Mouse (Mus musculus): ENCODE results near the gene Stx16. TPM values are rescaled to one million over a fixed set of nuclear protein-coding genes. Genes with fewer than 3 reads are reported as not detected.

Gene Stx16
- polyA plus RNA-seq, 1 experiment from 2014 or later = 8.3 TPM

DNA sequence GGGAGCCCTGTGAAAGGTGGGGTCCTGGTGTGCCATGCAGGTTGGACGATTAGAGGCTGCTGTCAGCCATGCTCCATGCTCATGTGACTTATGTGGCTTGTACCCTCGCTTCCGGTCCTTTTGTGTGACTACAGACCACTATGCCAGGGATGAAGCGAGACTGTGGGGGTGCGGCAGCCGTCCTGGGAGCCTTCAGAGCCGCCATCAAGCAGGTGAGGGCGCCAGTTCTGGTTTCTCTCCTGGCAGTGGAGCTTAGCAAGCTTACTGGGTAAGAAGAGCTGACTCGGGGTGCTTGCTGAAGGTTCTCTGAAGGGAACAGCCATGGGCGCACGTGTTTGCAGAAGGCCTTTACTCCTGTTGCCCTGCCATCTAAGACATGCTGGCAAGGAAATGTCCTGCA is 43.2 kb downstream of the Stx16 start:
- H3K36me3 ChIP-seq = peaks cover 84% of the 10 kb centered on the region
- H3K27ac ChIP-seq = no peak overlapping the region; the same call in 1 of the 2 replicates
- peak; percentile 1 for DNase-seq (ENCODE audit: low spot score)
- WGBS = 93% methylated on average over 11 of the region's 11 CpGs
- no peaks in the 10 kb centered on the region for H3K27me3 ChIP-seq (ENCODE audit: insufficient read depth, poor library complexity, severe bottlenecking)
- H3K9me3 ChIP-seq = peaks cover 5% of the 10 kb centered on the region
- no peak overlapping the region for H3K4me3 ChIP-seq
- H3K4me1 ChIP-seq (replicated peaks) = peaks cover 27% of the 10 kb centered on the region

DNA sequence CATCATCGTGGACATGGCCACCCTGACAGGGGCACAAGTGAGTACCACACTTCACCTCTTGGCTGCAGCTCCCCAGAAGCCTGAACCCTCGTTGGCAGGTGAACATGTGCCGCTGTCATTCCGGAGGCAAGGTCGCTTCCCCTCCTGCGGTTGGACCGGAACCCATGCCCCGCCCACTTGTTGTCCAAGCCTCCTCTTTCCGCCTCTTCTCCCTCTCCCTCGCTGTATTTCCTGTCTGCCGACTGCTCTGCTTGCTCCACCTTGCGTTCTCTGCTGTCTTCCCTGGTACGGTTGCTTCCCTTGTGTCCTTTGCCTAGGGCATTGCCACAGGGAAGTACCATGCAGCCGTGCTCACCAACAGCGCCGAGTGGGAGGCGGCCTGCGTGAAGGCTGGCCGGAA is 44.5 kb downstream of the Stx16 start:
- Histone ChIP-seq H3K27me3 (ENCODE audit: insufficient read depth, poor library complexity, severe bottlenecking) (no peaks in the 10 kb centered on the region), H3K36me3 (peaks cover 81% of the 10 kb centered on the region), H3K27ac (no peak overlapping the region), H3K9me3 (peaks cover 17% of the 10 kb centered on the region), H3K4me3 (no peak overlapping the region), H3K4me1 (replicated peaks) (peaks cover 27% of the 10 kb centered on the region)
- 93% methylated on average over 19 of the region's 19 CpGs for WGBS
- peak; percentile 1 for DNase-seq (ENCODE audit: low spot score)

DNA sequence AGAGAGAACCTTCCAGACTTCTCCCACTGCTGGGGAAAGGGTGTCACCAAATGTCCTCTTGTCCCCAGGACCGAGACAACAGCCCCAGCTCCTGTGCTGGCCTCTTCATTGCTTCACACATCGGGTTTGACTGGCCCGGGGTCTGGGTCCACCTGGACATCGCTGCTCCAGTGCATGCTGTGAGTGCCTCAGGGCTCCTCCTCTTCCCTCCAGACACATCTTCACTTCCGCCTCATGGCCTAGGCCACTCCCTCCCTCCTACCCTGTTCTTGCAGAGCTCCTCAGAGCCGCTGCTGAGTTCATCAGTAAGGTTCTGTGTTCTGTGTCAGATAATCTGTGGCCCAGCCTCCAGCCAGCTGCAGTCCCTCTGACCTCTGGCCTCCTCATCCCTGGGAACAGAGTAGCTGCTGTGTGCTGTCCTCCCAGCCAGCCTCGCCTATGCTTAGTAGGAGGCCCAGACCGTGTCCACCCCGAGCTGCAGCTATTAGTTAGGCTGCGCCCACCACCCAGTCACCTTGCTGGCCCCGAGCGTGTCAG is 45.4 kb downstream of the Stx16 start:
- peaks cover 31% of the 10 kb centered on the region for H3K4me1 ChIP-seq (replicated peaks)
- peaks cover 17% of the 10 kb centered on the region for H3K9me3 ChIP-seq
- WGBS = 75% methylated on average over 12 of the region's 12 CpGs
- peak; percentile 24 for DNase-seq (ENCODE audit: low spot score)
- no peaks in the 10 kb centered on the region for H3K27me3 ChIP-seq (ENCODE audit: insufficient read depth, poor library complexity, severe bottlenecking)
- H3K36me3 ChIP-seq = peaks cover 77% of the 10 kb centered on the region
- H3K27ac ChIP-seq = peak overlapping the region; percentile 3; the same call in 1 of the 2 replicates
- no peak overlapping the region for H3K4me3 ChIP-seq

DNA sequence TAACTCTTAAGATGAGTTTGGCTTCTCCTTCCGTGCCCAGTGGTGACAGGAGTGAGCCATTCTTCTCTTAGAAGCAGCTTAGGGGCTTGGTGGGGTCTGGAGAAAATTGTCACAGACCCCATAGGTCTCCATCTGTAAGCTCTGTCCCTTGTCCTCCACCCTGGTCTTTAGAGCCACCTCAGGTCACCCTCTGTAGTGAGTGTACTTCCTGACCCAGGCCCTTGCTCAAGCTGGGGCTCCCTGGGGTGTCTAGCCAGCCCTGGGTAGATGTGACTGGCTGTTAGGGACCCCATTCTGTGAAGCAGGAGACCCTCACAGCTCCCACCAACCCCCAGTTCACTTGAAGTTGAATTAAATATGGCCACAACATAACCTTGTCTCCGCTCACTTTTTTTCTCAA is 46.2 kb downstream of the Stx16 start:
- Histone ChIP-seq H3K27ac (no peak overlapping the region), H3K4me3 (no peak overlapping the region), H3K36me3 (peaks cover 70% of the 10 kb centered on the region), H3K27me3 (ENCODE audit: insufficient read depth, poor library complexity, severe bottlenecking) (no peaks in the 10 kb centered on the region), H3K9me3 (peaks cover 17% of the 10 kb centered on the region), H3K4me1 (replicated peaks) (peaks cover 31% of the 10 kb centered on the region)
- 91% methylated on average over 2 of the region's 2 CpGs for WGBS
- DNase-seq (ENCODE audit: low spot score) = peak; percentile 1

DNA sequence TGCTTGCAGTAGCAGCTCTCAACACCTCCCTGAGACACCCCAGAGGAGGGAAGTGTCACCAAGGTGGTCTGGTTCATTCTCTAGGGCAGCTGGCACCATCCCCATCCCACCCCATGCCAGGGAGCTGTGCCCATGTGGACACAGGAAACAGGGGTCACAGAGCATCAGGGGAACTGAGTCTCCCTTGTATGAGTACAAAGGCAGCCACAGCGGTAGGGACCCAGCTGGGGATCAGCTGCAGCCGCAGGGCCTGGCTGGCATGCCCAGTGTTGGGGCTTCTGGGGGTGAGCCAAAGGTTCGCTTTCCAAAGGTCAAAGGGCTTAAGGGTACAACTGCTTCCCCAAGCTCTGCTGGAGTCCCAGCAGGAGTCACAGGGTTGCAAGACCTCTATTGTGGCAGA is 47.6 kb downstream of the Stx16 start:
- Histone ChIP-seq H3K36me3 (peaks cover 65% of the 10 kb centered on the region), H3K9me3 (peaks cover 17% of the 10 kb centered on the region), H3K27ac (no peak overlapping the region), H3K4me1 (replicated peaks) (peaks cover 28% of the 10 kb centered on the region), H3K4me3 (no peak overlapping the region), H3K27me3 (ENCODE audit: insufficient read depth, poor library complexity, severe bottlenecking) (no peaks in the 10 kb centered on the region)
- 46% methylated on average over 3 of the region's 3 CpGs for WGBS
- peak; percentile 2 for DNase-seq (ENCODE audit: low spot score)

DNA sequence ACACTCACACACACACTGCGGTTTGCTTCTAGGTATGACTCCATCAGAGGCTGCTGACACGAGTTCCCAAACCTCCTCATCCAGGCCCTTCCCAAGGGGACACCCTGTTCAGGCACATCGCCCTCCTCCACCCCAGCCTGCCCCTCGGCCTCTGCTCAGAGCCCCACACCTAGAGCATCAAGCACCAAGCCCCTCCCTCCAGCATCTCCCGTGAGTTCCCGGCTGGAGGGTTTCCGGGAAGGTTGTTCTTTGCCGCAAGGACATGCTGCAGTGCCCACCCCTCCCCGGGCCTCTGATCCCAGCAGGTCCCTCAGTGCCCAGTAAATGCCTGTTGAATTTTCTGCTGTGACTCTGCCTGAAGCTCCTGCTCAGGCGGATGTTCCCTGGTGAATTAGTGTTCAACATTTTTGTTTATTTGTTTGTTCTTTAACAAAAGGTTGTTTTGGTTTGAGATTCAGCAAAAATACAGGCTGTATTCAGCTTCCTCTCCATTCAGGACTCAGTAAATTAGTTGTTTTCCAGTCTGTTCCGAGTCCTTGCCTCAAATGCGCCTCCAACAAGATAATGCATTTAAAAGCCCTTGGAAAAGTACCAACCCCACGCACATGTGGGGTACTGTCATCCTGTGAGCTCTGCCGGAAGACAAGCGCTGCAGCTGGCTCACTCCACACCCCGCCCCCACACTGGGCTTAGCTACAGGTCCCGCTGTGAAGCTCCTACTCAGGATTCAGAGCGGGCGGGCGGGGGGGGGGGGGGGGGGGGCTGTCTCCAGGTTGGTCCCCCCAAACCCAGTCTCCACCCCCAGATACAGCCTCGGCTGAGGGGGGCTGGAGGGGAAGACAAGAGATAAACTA is 50.6 kb downstream of the Stx16 start:
- peaks cover 17% of the 10 kb centered on the region for H3K9me3 ChIP-seq
- peaks cover 35% of the 10 kb centered on the region for H3K36me3 ChIP-seq
- H3K27ac ChIP-seq = peak overlapping the region; percentile 75
- peak overlapping the region; percentile 34 for H3K4me3 ChIP-seq
- DNase-seq (ENCODE audit: low spot score) = peak; percentile 66
- 9% methylated on average over 20 of the region's 21 CpGs for WGBS
- no peaks in the 10 kb centered on the region for H3K27me3 ChIP-seq (ENCODE audit: insufficient read depth, poor library complexity, severe bottlenecking)
- H3K4me1 ChIP-seq (replicated peaks) = peaks cover 22% of the 10 kb centered on the region

DNA sequence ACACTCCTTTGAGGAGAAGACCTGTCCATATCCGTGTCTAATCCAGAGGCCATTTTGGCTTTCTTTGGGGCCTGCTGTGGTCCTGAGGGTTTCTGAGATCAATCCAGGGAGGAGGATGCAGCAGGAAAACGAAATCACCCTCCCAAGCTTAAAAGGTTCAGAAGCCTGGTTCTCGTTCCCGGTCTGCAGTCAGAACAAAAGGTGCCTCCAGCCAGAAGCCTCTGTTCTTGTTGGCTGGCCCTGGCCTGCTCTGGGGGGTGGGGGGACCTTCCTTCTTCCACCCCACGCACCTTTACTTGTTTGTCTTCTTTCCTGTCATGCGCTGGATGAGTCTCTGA is 51.2 kb downstream of the Stx16 start:
- Histone ChIP-seq H3K4me3 (peak overlapping the region; percentile 34), H3K27me3 (ENCODE audit: insufficient read depth, poor library complexity, severe bottlenecking) (no peaks in the 10 kb centered on the region), H3K27ac (peak overlapping the region; percentile 69), H3K4me1 (replicated peaks) (peaks cover 22% of the 10 kb centered on the region), H3K36me3 (peaks cover 29% of the 10 kb centered on the region), H3K9me3 (peaks cover 17% of the 10 kb centered on the region)
- 18% methylated on average over 6 of the region's 6 CpGs for WGBS
- DNase-seq (ENCODE audit: low spot score) = no peak

DNA sequence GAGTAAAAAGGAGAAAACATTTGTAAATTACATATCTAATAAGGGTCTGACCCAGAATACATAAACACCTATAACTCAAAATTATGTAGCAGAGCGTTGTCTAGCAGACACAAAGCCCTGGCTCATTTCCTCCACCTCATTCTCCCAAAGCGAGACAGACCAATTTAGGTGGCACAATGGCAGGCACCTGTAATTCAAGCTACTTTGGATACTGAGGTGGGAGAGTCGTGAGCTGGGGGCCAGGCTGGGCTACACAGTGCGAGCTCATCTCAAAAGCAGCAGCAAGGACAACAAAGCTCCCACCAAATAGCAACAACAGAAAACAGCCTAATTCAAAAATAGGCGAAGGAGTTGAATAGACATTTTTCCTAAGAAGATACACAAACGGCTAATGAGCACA is 52.8 kb downstream of the Stx16 start:
- H3K4me1 ChIP-seq (replicated peaks) = peaks cover 18% of the 10 kb centered on the region
- no peaks in the 10 kb centered on the region for H3K27me3 ChIP-seq (ENCODE audit: insufficient read depth, poor library complexity, severe bottlenecking)
- no peak overlapping the region for H3K27ac ChIP-seq
- H3K36me3 ChIP-seq = peaks cover 13% of the 10 kb centered on the region
- no peak for DNase-seq (ENCODE audit: low spot score)
- peaks cover 16% of the 10 kb centered on the region for H3K9me3 ChIP-seq
- 92% methylated on average over 6 of the region's 6 CpGs for WGBS
- H3K4me3 ChIP-seq = no peak overlapping the region

DNA sequence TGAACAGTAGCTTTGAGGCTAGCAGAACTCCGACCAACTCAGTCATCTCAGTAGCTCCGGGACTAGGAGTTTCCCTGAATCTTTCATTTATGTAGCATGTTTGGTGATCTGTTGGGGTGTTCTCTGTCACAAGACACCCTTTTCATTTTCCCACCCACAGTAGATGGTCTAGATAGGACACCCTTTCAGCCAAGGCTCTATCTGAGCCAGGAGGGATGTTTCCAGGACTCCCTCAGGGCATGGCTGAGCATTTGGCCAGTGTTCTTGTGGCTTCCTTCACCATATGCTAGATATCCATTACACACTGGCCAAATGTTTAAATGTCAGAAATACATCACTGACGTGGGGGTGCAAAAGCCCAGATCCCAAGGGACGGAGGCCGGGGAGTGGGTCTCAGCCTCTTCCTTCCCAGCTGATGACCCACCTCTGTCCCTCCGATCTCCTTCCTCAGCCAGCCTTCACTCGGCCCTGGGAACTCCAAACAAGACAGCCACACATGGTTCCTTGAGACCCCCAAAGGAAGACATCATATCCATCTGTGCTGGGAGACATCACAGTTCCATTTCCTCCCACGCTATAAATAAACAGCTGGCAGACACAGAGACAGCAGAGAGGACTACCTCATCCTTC is 54.5 kb downstream of the Stx16 start:
- H3K27ac ChIP-seq = no peak overlapping the region
- no peak overlapping the region for H3K4me3 ChIP-seq
- WGBS = 83% methylated on average over 8 of the region's 8 CpGs
- peaks cover 18% of the 10 kb centered on the region for H3K4me1 ChIP-seq (replicated peaks)
- no peak for DNase-seq (ENCODE audit: low spot score)
- H3K36me3 ChIP-seq = no peaks in the 10 kb centered on the region
- H3K27me3 ChIP-seq (ENCODE audit: insufficient read depth, poor library complexity, severe bottlenecking) = no peaks in the 10 kb centered on the region
- no peaks in the 10 kb centered on the region for H3K9me3 ChIP-seq

DNA sequence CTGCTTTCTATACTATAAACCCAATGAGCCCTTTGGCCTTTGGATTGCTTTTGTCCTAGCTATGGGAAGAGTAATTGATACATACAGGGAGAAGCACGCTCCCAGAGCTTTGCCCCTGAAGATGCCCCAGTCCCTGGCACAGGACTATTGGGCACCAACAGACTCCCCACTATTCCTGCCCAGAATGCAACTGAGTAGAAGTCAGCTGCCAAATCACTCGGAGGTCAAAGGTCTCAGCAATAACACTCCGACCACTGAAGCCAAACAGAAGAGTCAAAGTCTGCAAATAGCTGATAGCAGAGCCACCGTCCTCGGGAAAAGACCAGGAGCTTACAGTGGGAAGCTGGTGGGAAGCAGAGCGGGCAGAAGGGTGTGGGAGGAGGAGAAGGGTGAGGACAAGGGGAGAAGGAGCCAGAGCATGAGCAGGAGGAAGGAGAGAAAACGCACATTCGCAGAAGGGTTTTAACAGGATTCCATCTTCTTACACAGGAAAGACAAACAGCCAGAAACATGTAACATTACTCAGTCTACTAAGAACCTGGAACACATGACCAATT is 56.4 kb downstream of the Stx16 start:
- H3K27me3 ChIP-seq (ENCODE audit: insufficient read depth, poor library complexity, severe bottlenecking) = no peaks in the 10 kb centered on the region
- peaks cover 4% of the 10 kb centered on the region for H3K4me1 ChIP-seq (replicated peaks)
- H3K36me3 ChIP-seq = no peaks in the 10 kb centered on the region
- H3K4me3 ChIP-seq = no peak overlapping the region
- H3K9me3 ChIP-seq = no peaks in the 10 kb centered on the region
- H3K27ac ChIP-seq = no peak overlapping the region
- DNase-seq (ENCODE audit: low spot score) = no peak
- 82% methylated on average over 8 of the region's 8 CpGs for WGBS

All from hindbrain, embryonic 10.5 days (tissue).